In genomic region chr11:59538387-59538786, GRCm38 (mm10) we compare ENCODE assay signal across 9 mouse cellular contexts. TPM values are rescaled to one million over a fixed set of nuclear protein-coding genes. Genes with fewer than 3 reads are reported as not detected.
DNase-seq lines count a peak whose midpoint lies in the region; ATAC-seq and TF ChIP-seq lines count a peak whose summit lies in the region.
"Had no signal": no experiment of that assay in that cellular context is flagged by ENCODE, and none has a peak within 500 bp of the region (broad histone marks: within the 10 kb centered on the region; RNA-seq: fewer than 3 reads in every experiment).

No protein-coding gene starts in this region.

- no peak for TF ChIP-seq POLR2A in bone marrow, adult 2 months (IDR thresholded peaks at IDR 0.05; ENCODE audit: borderline replicate concordance, control insufficient read depth, low read depth, low read length)

- no peaks in the 10 kb centered on the region for H3K27me3 ChIP-seq in midbrain, postnatal 0 days (ENCODE audit: insufficient read depth, low read length)
- H3K27me3 ChIP-seq in midbrain, embryonic 10.5 days (ENCODE audit: low read depth, poor library complexity, severe bottlenecking) = no peaks in the 10 kb centered on the region
- no peaks in the 10 kb centered on the region for H3K27me3 ChIP-seq in heart, embryonic 16.5 days (ENCODE audit: control insufficient read depth, insufficient read depth, low read length)
- H3K27me3 ChIP-seq: midbrain, embryonic 12.5 days had no signal

- H3K27ac ChIP-seq in midbrain, postnatal 0 days (ENCODE audit: low read depth, low read length) = no peak overlapping the region
- no peak overlapping the region for H3K27ac ChIP-seq in midbrain, embryonic 10.5 days (replicated peaks)
- H3K27ac ChIP-seq in bone marrow, adult 2 months (ENCODE audit: control insufficient read depth, insufficient read depth, low read depth, low read length, poor library complexity) = no peak overlapping the region
- no peak overlapping the region for H3K27ac ChIP-seq in heart, embryonic 16.5 days (ENCODE audit: low read length)
- H3K27ac ChIP-seq: midbrain, embryonic 12.5 days had no signal

- no peak overlapping the region for H3K4me2 ChIP-seq in midbrain, postnatal 0 days (ENCODE audit: low read depth, low read length, poor library complexity, severe bottlenecking)
- peak overlapping the region; percentile 32; the same call in 1 of the 2 replicates for H3K4me2 ChIP-seq in heart, embryonic 16.5 days (ENCODE audit: low read depth, low read length)
- H3K4me2 ChIP-seq: midbrain, embryonic 12.5 days had no signal

- 39% methylated on average over 11 of the region's 11 CpGs for WGBS in midbrain, postnatal 0 days
- WGBS in midbrain, embryonic 10.5 days = 53% methylated on average over 11 of the region's 11 CpGs
- 15% methylated on average over 11 of the region's 11 CpGs for WGBS in bone marrow, adult 2 months
- 36% methylated on average over 11 of the region's 11 CpGs for WGBS in heart, embryonic 16.5 days

- H3K4me3 ChIP-seq in midbrain, postnatal 0 days (ENCODE audit: low read depth, low read length) = no peak overlapping the region
- H3K4me3 ChIP-seq in midbrain, embryonic 10.5 days = no peak overlapping the region
- no peak overlapping the region for H3K4me3 ChIP-seq in bone marrow, adult 2 months (replicated peaks; ENCODE audit: control insufficient read depth, low read depth, low read length)
- H3K4me3 ChIP-seq in heart, embryonic 16.5 days (ENCODE audit: low read length) = no peak overlapping the region
- H3K4me3 ChIP-seq: midbrain, embryonic 12.5 days had no signal

- no peaks in the 10 kb centered on the region for H3K36me3 ChIP-seq in midbrain, postnatal 0 days (ENCODE audit: insufficient read depth, low read length)
- no peaks in the 10 kb centered on the region for H3K36me3 ChIP-seq in midbrain, embryonic 10.5 days
- no peaks in the 10 kb centered on the region for H3K36me3 ChIP-seq in heart, embryonic 16.5 days (ENCODE audit: control insufficient read depth, insufficient read depth)
- H3K36me3 ChIP-seq: midbrain, embryonic 12.5 days had no signal

- H3K9me3 ChIP-seq in midbrain, postnatal 0 days (ENCODE audit: low read length) = no peaks in the 10 kb centered on the region
- H3K9me3 ChIP-seq in midbrain, embryonic 10.5 days (replicated peaks) = no peaks in the 10 kb centered on the region
- peaks cover 2% of the 10 kb centered on the region; the same call in 1 of the 2 replicates for H3K9me3 ChIP-seq in heart, embryonic 16.5 days (replicated peaks; ENCODE audit: control insufficient read depth, low read length)
- H3K9me3 ChIP-seq: midbrain, embryonic 12.5 days had no signal

- H3K4me1 ChIP-seq in midbrain, postnatal 0 days (ENCODE audit: insufficient read depth, low read length) = no peaks in the 10 kb centered on the region; the same call in 1 of the 2 replicates
- H3K4me1 ChIP-seq in midbrain, embryonic 10.5 days = 0 out of 2 replicates have a peak, but pooled peaks cover 3% of the 10 kb centered on the region
- peaks cover 3% of the 10 kb centered on the region; the same call in 1 of the 2 replicates for H3K4me1 ChIP-seq in bone marrow, adult 2 months (ENCODE audit: control insufficient read depth, insufficient read depth, low read length)
- no peaks in the 10 kb centered on the region; the same call in 1 of the 2 replicates for H3K4me1 ChIP-seq in heart, embryonic 16.5 days (ENCODE audit: control insufficient read depth, insufficient read depth, low read length)
- H3K4me1 ChIP-seq: midbrain, embryonic 12.5 days had no signal

- no peak for ATAC-seq in midbrain, postnatal 0 days (ENCODE audit: low FRiP score)
- ATAC-seq in heart, embryonic 16.5 days (replicated peaks; ENCODE audit: extremely low read depth, insufficient read depth, low FRiP score) = no peak

- DNase-seq in midbrain, postnatal 0 days (ENCODE audit: low spot score) = peak; percentile 60
- DNase-seq in midbrain, embryonic 10.5 days (ENCODE audit: low spot score) = no peak
- DNase-seq in kidney, postnatal 4 days = peak; percentile 78 to 82
- DNase-seq in lung, postnatal 4 days = peak; percentile 82 to 83
- DNase-seq in testis, postnatal 10 days (ENCODE audit: low spot score) = peak; percentile 83
- DNase-seq in retina, postnatal 1 day = no peak

- no peak overlapping the region for H3K9ac ChIP-seq in midbrain, postnatal 0 days (replicated peaks; ENCODE audit: low read length, poor library complexity, severe bottlenecking)
- H3K9ac ChIP-seq in heart, embryonic 16.5 days (ENCODE audit: low read length) = no peak overlapping the region
- H3K9ac ChIP-seq: midbrain, embryonic 12.5 days had no signal

- TF ChIP-seq CTCF in midbrain, postnatal 0 days (IDR thresholded peaks at IDR 0.05) = peak; percentile 48
- peak; percentile 35; the same call in 1 of the 2 replicates for TF ChIP-seq CTCF in bone marrow, adult 2 months (IDR thresholded peaks at IDR 0.05; ENCODE audit: control insufficient read depth, insufficient read depth, low read length)

RNA-seq across cellular contexts. Expression of gene Nlrp3, which starts 3.0 kb away (rescaled TPM):
- total RNA-seq in midbrain, postnatal 0 days (2014; rRNA removed) = 0.27 TPM in 1 of 2 replicates, not detected in the other
- polyA plus RNA-seq in midbrain, postnatal 0 days (2015; fragmentation: Nextera tagmentation; extraction: Ambion mirVana) = 0.07 and 0.11 TPM in 2 replicates
- polyA plus RNA-seq in midbrain, embryonic 10.5 days (2016; fragmentation: Nextera tagmentation; extraction: Ambion mirVana) = 0.09 and 0.14 TPM in 2 replicates
- 4.1 and 4.2 TPM in 2 replicates for polyA plus RNA-seq in bone marrow, adult 2 months (2011; ENCODE audit: insufficient read depth, insufficient read length, low replicate concordance, missing spikeins)
- polyA plus RNA-seq in heart, embryonic 16.5 days (2015; fragmentation: Nextera tagmentation; extraction: Ambion mirVana) = 0.07 and 0.35 TPM in 2 replicates

RNA-seq across cellular contexts. Expression of gene Zkscan17, which starts 11.8 kb away (rescaled TPM):
- 20.2 and 30.4 TPM in 2 replicates for total RNA-seq in midbrain, postnatal 0 days (2014; rRNA removed)
- 13.3 and 14.7 TPM in 2 replicates for polyA plus RNA-seq in midbrain, postnatal 0 days (2015; fragmentation: Nextera tagmentation; extraction: Ambion mirVana)
- 36.4 and 37.7 TPM in 2 replicates for polyA plus RNA-seq in midbrain, embryonic 10.5 days (2016; fragmentation: Nextera tagmentation; extraction: Ambion mirVana)
- polyA plus RNA-seq in bone marrow, adult 2 months (2011; ENCODE audit: insufficient read depth, insufficient read length, low replicate concordance, missing spikeins) = 4.2 and 7.9 TPM in 2 replicates
- polyA plus RNA-seq in heart, embryonic 16.5 days (2015; fragmentation: Nextera tagmentation; extraction: Ambion mirVana) = 14.7 and 15.0 TPM in 2 replicates

RNA-seq across cellular contexts. Expression of gene Olfr222, which starts 37.6 kb away (rescaled TPM):
- not detected in 2 replicates for total RNA-seq in midbrain, postnatal 0 days (2014; rRNA removed)
- polyA plus RNA-seq in midbrain, postnatal 0 days (2015; fragmentation: Nextera tagmentation; extraction: Ambion mirVana) = not detected in 2 replicates
- not detected in 2 replicates for polyA plus RNA-seq in midbrain, embryonic 10.5 days (2016; fragmentation: Nextera tagmentation; extraction: Ambion mirVana)
- polyA plus RNA-seq in bone marrow, adult 2 months (2011; ENCODE audit: insufficient read depth, insufficient read length, low replicate concordance, missing spikeins) = not detected in 2 replicates
- polyA plus RNA-seq in heart, embryonic 16.5 days (2015; fragmentation: Nextera tagmentation; extraction: Ambion mirVana) = not detected in 2 replicates
- polyA plus RNA-seq: midbrain, embryonic 12.5 days had no signal

RNA-seq across cellular contexts. Expression of gene Olfr223, which starts 54.7 kb away (rescaled TPM):
- total RNA-seq in midbrain, postnatal 0 days (2014; rRNA removed) = not detected in 2 replicates
- polyA plus RNA-seq in midbrain, postnatal 0 days (2015; fragmentation: Nextera tagmentation; extraction: Ambion mirVana) = not detected in 2 replicates
- not detected in 2 replicates for polyA plus RNA-seq in midbrain, embryonic 10.5 days (2016; fragmentation: Nextera tagmentation; extraction: Ambion mirVana)
- not detected in 2 replicates for polyA plus RNA-seq in bone marrow, adult 2 months (2011; ENCODE audit: insufficient read depth, insufficient read length, low replicate concordance, missing spikeins)
- not detected in 2 replicates for polyA plus RNA-seq in heart, embryonic 16.5 days (2015; fragmentation: Nextera tagmentation; extraction: Ambion mirVana)
- polyA plus RNA-seq: midbrain, embryonic 12.5 days had no signal

Comparison
In these comparisons a context has a peak if more than half of its experiments do, and no peak if none do; other contexts are left out.
1. DNase-seq: peak in midbrain, postnatal 0 days (single experiment), kidney, postnatal 4 days (2 of 2), lung, postnatal 4 days (2 of 2) and testis, postnatal 10 days (single experiment); none in midbrain, embryonic 10.5 days (single experiment) and retina, postnatal 1 day (single experiment).